Mouse (Mus musculus) right cerebral cortex, postnatal 25 days (tissue): ENCODE measurements around the gene Sema7a.

Source experiments
- DNase-seq: peaks from one replicate; pipeline ENCODE4 v3.0.0; 2022

Sema7a gene

DNA sequence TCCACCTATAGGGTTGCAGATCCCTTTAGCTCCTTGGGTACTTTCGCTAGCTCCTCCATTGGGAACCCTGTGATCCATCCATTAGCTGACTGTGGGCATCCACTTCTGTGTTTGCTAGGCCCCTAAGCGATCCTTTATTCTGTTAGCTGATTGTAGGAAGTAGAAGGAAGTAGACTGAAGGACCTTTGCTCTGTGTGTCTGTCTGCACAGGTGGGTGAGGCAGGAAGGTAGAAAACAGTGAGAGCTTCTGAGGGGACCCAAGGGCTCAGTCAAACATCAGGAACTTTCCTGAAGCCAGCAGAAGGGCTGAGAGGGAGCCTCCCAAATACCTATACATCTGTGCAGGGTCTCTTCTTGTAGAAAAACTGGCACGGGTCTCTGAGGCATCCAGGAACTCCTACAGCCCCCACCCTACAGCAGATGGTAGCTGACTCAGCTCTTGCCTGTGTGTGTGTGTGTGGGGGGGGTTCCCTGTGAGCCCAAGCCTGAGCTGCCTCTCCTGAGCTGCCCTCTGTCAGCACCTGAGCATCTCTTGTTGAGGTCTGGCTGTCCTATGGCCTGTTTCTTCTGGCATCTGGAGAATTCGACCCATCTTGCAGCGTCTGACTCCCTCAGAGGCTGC lies 35.4 kb downstream of the Sema7a start:
- DNase-seq, result peak; percentile 56

DNA sequence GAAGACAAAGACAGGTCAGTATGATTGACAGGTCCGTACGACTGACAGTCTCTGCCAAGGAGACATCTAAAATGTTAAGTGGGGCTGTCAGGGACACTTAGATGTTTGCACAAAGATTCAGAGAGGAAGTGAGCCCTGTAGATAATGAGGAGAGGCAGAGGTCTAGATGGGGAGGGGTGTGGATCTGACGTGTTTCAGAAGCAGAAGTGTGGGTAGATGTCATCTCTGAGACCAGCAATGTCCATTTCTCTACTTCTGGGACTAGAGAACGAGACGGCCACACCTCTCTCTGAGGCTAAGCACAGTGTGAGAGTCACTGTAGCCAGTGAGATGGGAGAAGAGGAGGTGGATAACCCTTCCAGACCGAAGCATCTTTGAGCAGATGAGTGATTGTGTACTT lies 38.1 kb downstream of the Sema7a start:
- no peak for DNase-seq

DNA sequence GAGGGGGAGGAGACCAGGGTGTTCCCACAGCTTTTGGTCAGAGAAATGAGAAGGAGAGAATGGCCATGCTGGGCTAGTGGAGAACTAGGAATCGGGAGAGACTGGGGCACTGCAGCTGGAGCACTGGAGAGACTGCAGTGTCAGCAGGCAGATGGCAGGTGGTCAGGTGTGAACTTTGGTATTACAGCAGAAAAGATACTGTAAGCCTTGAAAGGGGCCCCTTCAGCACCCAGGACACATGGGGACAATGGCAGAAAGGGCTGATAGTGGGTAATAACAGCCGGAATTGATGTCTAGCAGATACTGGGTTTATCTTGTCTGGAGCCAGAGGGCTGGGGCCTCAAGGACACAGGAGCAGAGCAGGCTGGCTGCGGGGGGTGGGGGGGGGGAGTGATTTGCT lies 38.9 kb downstream of the Sema7a start:
- DNase-seq, result no peak

DNA sequence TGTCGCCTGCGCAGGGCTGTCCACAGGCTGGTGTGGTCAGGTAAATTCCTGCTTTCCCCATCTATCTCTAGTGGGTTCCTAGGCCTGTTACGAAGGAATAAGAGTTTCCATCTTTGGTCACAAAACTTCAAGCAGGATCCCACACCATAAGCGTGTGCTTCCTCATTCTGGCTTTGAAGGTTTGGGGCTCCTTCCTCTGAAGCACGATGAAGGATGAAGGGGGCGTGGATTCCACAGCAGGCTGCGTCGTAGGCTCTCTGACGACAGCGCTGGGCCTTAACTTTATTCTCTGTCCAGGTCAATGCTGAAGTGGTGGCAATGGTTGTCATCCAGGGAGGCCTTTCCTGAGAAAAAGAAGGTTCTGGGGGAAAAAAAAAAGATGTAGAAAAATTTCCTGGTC lies 40.7 kb downstream of the Sema7a start:
- no peak for DNase-seq

DNA sequence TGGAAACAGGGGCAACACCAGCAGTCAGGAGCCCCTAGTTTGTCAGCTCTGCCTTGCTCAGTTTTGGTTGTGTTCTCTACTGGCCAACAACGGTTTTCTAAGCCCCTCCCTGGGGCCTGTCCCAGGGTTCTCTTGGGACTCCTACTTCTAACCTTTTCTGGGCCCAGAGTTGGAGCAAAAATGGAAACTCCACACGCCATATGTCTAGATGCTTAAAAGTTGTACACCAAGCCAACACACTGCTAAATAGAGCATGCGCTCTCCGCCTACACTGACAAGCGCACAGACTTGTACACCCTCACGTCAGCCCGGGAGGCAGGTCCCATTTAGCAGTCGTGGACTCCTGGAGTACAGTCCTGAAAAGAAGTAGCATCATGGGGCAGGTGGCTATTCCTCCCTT lies 45.4 kb downstream of the Sema7a start:
- peak; percentile 70 for DNase-seq

DNA sequence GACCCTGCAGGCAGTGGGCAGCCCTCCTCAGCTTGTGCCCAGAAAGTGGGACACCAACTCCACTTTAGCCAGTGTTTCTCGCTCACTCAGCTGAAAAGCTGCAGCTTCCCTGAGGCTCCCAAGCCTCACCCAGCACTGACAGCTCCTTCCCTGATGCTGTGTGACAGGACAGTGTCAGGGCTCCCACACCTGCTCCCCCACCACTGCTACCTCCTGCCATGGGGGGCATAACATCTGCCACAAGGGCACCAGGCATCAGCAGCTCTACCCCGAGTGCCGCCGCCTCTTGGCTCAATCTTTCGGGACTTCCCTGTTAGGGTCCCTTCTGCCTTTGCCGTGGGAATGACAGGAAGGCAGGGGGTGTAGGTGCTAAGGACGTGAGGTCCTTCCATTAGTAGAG lies 46.4 kb downstream of the Sema7a start:
- DNase-seq, result no peak

DNA sequence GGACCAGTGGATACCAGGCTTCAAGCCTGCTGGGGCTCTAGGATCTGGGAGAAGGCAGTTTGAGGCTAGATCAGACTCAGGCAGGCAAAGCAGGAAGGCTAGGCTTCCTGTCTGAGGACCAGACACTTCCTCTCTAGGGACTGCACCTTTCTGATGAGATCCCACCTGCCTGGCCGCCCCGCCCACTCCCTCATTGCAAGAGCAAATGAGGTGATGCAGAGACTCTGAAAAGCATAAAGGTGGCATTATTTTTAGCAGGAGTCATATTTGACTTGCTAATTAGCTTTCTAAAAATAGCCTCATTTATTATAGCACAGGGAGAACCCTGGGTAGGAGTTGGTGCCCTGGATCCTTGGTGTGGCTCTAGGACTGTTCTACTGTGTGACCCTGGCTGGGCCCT lies 48.2 kb downstream of the Sema7a start:
- DNase-seq, result no peak

DNA sequence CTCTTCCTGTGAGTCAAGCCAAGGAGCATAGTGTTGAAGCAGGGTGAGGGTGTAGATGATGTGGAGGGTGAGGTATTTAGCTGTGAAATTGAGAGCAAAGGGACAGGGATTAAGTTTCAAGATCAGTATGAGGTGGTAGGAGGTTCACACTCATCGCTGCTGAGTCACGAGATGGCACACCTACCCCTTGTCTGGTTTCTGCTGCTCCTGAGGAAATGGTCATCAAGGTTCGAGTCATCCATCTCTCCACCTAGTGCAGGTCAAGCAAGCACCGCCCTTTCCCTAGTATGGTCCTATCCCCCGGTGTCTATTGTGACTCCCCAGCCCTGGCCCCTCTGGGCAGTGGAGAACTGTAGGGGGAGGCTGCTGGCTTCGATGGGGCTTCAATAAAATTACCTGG lies 49.4 kb downstream of the Sema7a start:
- no peak for DNase-seq

DNA sequence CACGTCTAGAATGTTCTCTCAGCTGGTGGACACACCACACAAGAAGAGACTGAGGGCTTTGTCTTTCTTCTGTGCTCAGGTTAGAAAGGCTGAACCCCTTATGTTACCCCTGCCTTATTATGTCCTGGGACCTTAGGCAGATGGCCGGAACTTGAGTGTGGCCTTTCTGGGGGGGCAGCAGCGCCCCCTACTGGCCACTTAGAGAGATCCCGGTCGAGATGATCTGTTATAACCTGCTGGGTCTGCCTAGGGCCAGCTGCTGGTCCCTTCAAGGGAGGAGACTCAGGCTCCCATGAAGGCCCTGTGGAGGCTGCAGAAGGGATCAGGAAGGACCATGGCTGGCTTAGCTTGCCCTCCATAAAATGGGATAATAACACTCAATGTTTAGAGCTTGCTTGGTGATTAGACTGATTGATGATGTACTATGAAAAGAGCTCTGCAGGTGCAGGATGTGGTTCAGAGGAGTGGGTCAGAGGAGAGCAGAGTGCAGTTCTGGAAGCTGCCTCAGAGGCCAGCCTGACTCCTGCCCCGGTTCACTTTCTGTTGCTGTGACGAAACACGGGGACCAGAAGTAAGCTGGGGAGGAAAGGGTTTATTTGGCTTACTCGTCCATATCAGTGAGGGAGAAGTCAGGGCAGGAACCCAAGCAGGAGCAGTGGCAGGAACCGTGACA lies 50.7 kb downstream of the Sema7a start:
- no peak for DNase-seq

DNA sequence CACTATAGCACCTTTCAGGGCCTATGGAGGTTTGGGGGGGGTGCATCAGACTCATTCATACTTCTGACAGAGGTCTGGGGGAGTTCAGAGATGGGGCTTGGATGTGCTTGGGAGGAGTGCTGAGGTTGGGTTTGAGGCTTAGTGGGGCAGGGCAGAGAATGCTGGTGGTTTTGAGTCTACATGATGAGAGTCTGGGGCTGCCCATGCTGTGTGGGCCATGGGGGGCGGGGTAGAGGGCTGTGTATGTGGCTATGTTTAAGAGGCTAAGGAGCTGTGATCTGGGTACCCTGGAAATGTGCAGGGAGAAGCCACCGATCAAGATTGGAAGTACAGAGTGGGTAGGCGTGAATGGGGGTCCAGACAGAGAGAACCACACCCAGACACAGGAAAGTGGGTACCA lies 52.1 kb downstream of the Sema7a start:
- DNase-seq, result no peak

DNA sequence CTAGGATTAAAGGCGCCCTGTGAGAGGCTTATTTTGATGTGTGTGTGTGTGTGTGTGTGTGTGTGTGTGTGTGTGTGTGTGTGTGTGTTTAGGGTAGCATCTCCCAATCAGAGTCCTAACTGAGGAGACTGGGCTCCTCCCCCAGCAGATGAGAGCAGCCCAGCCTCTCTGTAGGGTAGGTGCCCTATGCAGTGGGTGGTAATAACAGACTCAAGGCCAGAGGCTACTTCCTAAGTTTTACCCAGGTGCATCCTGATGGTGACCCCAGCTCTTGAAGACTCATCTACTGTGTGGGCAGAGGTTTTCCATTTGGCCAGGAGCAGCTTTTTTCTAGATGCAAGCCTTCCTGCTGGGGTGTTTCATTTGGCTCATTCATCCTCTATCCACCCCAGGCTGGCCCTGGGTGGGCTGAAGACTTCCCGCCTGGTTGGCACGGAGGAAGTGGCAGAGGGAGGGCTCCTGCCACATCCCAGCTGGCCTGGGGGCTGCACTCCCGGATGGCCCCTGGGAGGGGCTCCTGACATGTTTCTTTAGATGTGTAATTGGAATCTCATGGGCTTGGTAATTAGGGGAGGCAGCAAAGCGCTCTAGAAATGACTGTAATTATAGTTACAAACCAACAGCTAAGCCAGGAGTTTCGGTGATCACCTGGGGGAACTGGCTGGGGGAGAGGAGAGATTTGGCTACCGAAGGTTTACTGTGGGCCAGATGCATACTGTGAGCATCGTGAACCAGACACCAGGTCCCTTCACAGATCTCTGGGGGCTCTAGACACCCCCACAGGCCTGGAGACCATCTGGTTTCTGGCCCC lies 53.1 kb downstream of the Sema7a start:
- no peak for DNase-seq

DNA sequence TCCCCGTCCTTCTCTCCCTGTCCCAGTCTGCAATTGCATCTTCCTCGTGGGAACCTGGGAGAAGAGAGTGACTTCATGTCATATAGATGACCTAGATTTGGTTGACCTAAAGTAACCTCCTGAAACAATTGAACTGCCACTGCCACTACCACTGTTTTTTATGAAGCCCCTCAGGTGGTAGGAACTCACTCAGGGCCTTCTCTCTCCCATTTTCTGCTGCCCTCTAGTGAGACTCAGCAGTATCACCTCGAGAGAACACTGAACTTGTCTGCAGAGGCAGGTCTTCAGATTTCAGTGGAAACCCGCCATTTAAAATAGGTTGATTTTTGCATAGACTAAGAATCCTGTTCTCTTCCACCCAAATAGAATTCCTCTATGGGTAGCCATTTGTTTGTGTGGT lies 55.4 kb downstream of the Sema7a start:
- DNase-seq, result no peak

DNA sequence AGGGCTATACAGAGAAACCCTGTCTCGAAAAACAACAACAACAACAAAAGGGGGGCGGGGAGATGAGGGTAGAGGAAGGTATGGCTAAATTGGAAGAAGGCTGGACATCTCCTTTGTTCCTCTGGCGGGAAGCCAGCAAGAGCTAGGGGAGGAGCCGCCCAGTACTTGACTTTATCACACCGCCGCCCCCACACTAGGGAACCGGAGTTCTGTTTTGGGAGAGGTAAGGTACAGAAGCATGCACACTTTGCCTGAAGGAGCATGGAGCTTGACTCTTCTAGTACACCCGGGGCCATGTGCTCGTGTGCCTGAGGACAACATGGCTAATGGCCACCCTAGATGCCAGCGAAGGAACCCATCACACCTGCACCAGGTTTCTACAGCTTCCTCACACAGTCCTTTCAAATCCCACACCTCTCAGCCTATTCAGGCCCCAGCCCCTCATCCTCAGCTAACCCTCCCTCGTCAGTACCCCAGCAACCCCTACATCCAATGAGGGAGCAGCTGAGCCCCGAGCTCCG lies 57.7 kb downstream of the Sema7a start:
- no peak for DNase-seq

DNA sequence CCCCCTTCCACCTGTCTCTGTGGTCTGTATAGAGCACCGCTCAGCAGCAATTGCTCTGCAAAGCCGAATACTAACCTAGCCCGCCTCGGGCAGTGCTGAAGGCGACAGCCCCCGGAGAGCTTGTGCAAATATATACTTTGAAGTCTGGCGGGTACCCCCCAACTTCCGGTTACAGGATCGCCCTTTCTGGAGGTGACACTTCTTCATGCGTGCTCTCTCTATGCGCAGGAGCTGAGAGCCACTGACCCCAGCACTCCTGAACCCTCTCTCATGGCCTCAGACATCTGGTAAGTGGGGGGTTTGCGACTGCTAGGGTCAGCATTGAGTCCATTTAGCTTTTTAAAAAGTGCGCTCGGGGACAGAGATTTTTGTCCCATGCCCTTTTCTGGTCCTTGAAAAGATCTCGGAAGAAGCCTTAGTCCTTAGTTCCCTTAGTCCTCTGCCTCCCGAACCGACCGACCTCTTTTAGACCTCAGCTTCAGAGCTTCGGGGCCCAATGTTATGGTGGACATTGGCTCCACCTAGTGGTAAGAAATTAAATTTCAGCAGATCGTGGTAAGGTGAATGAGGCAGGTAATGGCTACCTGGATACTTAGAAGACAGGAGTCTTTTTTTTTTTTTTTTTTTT lies 58.2 kb downstream of the Sema7a start:
- peak; percentile 48 for DNase-seq

DNA sequence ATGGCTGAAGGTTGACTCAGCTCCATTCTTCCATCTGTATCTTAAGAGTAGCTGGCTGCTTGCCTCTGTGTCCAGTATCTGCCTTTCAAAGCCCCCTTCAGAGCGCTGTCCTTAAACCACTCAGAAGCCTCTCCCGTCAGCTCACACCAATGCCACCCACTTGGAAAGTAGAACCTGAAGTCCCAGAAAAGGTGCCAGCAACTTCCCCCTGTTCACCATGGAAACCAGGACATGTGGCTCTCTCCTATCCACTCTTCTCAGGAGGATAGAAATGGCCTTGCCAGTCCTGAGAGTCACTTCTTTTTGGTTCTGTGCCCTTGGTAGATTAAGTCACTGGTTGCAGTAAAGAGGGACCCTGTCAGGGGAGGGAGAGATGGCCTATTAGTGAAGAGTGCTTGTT lies 58.8 kb downstream of the Sema7a start:
- DNase-seq, result no peak

DNA sequence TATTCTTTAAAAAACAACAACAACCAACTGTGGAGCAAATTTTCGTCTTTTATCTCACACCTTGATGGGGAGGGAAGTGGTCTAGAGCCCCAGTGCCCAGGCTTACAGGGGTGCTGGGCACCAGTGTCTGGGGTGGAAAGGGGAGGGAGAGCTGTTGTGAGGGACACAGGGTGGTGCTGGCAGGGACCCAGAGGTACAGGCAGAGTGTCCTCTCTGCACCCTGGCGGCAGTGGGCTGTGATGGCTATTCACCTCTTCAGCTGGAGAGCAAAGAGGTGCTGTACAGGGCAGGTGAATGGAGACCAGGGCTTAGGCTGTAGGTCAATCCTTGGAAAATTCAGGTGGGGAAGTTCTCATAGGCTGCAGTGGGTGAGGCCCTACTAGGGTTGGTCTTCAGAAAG lies 59.8 kb downstream of the Sema7a start:
- no peak for DNase-seq

DNA sequence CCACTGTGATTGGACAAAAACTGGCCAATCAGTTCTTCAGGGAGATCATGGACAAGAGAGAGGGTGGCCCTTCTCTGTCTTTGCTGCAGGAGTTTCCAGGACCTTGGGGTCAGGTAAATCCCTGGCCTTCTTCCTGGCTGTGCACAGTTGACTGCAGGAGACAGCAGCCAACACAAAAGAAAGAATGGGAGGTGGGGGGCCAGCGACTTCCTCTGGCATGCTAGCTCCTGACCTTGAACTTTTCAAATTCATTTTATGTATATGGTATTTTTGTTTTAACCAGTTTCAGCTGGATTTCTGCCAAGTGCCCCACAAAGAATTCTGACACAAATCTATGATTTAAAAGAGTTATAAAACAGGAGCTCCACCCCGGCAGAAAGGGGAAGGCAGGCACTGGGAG lies 63.4 kb downstream of the Sema7a start:
- no peak for DNase-seq

DNA sequence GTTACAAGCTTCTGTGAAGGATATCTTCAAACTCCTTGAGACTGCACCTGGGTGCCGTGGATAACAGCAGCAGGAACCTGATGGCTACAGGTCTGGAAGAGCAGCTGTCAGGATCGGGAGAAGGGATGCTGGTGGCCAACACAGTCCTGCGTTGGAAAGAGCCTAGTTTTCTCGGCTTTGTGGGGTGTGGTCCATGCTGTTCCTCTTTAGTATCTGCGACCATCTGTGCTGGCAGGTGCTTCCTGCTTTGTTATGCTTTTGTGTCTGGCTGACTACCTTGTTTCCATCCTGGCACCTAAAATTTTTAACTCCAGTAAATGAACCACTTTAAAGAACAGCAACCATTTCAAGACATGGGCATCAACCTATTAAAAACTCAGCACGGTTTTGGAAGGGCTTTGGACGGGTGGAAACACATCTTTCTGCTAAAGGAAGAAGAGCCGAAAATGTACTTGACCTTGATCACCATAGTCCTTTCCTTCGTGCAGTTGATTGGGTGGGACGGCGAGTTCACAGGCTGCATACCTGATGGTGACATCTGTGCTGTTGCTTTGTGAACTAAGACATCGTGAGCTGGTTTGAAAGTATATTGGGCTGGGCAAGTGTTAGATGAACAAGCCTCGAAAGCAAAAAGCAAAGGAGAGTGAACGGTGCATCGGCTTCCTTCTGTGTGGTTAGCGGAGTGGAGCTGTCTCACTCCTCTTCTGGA lies 66.0 kb downstream of the Sema7a start, which contains the start of gene Cyp11a1:
Gene Cyp11a1, plus strand, starts transcription at position 659 of the 709 bp plus-strand sequence.
- DNase-seq, result no peak

DNA sequence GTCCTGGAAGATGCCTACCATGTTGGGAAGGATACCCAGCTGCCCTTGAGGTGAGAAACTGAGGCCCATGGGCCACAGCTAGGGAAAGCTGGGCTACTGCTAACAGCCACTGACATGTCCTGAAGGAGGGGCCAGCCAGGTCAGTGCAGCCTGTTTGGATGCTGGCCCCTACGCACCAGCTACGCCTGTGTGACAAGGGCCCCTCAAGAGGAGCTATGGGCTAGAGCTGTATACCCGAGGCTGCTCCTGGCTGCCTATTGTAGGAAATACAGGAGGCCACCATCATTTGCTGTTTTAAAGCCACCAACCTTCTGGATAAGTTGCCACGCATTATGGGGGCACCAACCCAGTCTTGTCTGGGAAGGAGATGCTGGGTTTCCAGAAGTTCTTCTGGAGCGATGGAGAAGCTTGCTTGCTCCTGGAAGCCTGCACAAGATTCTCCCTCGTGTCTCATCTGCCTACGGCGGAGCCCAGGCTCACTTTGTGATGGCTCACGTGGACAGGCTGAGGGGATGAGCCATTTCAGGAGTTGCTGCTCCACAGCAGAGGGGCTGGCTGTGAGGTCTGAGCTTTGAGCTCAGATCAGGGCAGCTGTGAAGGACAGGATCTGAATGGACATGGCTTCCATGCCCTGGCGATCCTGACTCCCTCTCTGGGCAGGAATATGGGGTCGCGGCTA lies 68.6 kb downstream of the Sema7a start:
- no peak for DNase-seq

DNA sequence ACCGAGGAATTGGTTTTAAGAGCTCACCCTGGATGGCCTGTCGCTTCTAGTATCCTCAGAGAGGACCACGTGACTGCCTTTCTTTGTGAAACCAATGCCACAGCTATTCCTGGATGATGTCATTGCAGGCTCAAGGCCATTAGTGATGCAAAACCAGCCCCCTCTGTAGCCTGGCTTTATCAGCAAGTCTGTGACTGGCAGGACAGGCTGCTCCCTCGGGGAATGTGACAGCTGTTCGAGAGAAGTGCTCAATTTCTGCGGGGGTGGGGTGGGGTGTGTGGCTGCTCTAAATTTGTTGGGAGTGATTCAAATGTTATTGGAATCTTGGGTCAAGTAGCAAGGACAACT lies 69.1 kb downstream of the Sema7a start:
- no peak for DNase-seq

DNA sequence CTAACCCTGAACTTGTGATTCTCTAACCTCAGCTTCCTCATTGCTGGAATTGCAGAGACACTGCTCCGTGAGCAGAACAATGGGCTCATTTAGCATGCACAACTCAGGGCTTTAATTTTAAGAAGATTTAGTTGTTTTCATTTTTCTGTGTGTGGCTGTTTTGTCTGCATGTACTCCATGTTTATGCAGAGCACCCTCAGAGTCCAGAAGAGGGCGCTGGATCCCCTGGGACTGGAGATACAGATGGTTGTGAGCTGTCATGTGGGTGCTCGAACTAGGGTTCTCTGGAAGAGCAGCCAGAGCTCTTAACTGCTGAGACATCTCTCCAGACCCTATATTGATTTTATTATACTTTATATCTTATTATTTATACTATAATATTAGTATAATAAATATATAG lies 69.7 kb downstream of the Sema7a start:
- no peak for DNase-seq

DNA sequence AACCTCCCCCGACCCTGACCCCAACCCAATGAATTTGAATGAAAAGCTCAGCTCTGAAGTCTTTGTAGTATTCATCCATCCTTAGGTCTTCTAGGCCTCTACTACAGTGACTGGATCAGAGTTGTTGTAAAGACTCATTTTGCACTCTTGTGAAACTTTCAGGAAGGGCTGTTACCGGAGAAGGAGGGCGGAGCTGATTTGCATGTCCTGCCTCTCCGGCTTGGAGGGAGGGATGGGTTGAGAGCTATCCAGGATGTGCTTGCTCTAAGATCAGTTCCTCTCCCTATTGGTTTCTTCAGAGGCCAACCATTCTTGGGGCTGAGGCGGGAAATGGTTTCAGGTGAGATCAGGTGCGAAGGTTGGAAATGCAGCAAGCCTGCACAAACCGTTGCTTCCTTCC lies 71.1 kb downstream of the Sema7a start:
- DNase-seq, result no peak
